Mouse (Mus musculus) midbrain, embryonic 11.5 days (tissue): ENCODE results near the gene Corin. TPM values are rescaled to one million over a fixed set of nuclear protein-coding genes. Genes with fewer than 3 reads are reported as not detected.

Experiments used
- ATAC-seq: fragments of 200-750 bp; cut with Nextera tagmentation; 2 replicates; pipeline ENCODE4 v1.8.0; 2017; ENCODE audit warnings: moderate TSS enrichment, moderate library complexity; ENCODE audit not compliant: low FRiP score
- DNase-seq: peaks from one replicate; pipeline ENCODE4 v3.0.0; 2015; ENCODE audit warnings: low spot score; ENCODE audit errors: missing footprints
- H3K27ac ChIP-seq: fragments of 300-500 bp; sonication (generic); 2 replicates; pipeline ENCODE4 v1.5.1; 2014; ENCODE audit warnings: low read depth, low read length
- H3K27me3 ChIP-seq: fragments of 300-500 bp; sonication (generic); 2 replicates; pipeline ENCODE4 v1.6.1; 2014; ENCODE audit warnings: mild to moderate bottlenecking, low read length, moderate library complexity, mixed read lengths; ENCODE audit not compliant: control insufficient read depth, insufficient read depth
- H3K36me3 ChIP-seq: fragments of 300-500 bp; sonication (generic); 2 replicates; pipeline ENCODE4 v1.6.1; 2014; ENCODE audit warnings: mild to moderate bottlenecking, low read length, moderate library complexity, mixed read lengths; ENCODE audit not compliant: control insufficient read depth, insufficient read depth
- H3K4me1 ChIP-seq: fragments of 300-500 bp; sonication (generic); 2 replicates; pipeline ENCODE4 v1.6.1; 2014; ENCODE audit warnings: low read length; ENCODE audit not compliant: control insufficient read depth, insufficient read depth
- H3K4me2 ChIP-seq: fragments of 300-500 bp; sonication (generic); 2 replicates; pipeline ENCODE4 v1.6.1; 2014; ENCODE audit warnings: mild to moderate bottlenecking, moderate library complexity
- H3K4me3 ChIP-seq: fragments of 300-500 bp; sonication (generic); 2 replicates; pipeline ENCODE4 v1.5.1; 2014; ENCODE audit warnings: low read depth, low read length
- H3K9ac ChIP-seq: fragments of 300-500 bp; sonication (generic); 2 replicates; pipeline ENCODE4 v1.6.1; 2014; ENCODE audit warnings: low read length
- H3K9me3 ChIP-seq: fragments of 300-500 bp; sonication (generic); 2 replicates; pipeline ENCODE4 v1.6.1; 2016; ENCODE audit warnings: low read length; ENCODE audit not compliant: control insufficient read depth
- WGBS: fragments of 180-500 bp; shearing (Covaris S2); extraction: QIAGEN DNeasy Blood & Tissue Kit; methylation state at CpG from one replicate; pipeline ENCODE4 v1.1.7; 2014; 5-methylcytosine and 5-hydroxymethylcytosine counted together
- polyA plus RNA-seq: library from polyadenylated mRNA; unstranded; fragments of >200 nt; fragmentation: Nextera tagmentation; extraction: Ambion mirVana; gene quantifications from 2 replicates; pipeline ENCODE4 v1.2.1, GENCODE M21; 2014

Gene Corin
- 7.8 and 9.0 TPM in 2 replicates for polyA plus RNA-seq

GRCm38 (mm10) chr5:72503531-72504523, at the start of gene Corin:
TSS of gene Corin (minus strand) at chr5:72504473.
- Histone ChIP-seq H3K4me2 (peak within 1 kb of the TSS; percentile 53), H3K27ac (no peak within 1 kb of the TSS), H3K9ac (no peak within 1 kb of the TSS; the same call in 1 of the 2 replicates), H3K4me3 (peak within 1 kb of the TSS; percentile 36), H3K9me3 (no peaks in the 10 kb centered on the region), H3K27me3 (peaks cover 29% of the 10 kb centered on the region), H3K36me3 (no peaks in the 10 kb centered on the region), H3K4me1 (peaks cover 12% of the 10 kb centered on the region; the same call in 1 of the 2 replicates)
- 1% methylated on average over 64 of the region's 64 CpGs for WGBS
- peak; percentile 93 for DNase-seq
- ATAC-seq, result peak; percentile 68

GRCm38 (mm10) chr5:72551209-72551608, 46.9 kb upstream of the Corin start:
- H3K36me3 ChIP-seq, result no peaks in the 10 kb centered on the region; the same call in 1 of the 2 replicates
- DNase-seq (no peak), ATAC-seq (no peak)
- no peaks in the 10 kb centered on the region for H3K9me3 ChIP-seq
- no peak overlapping the region for H3K4me3 ChIP-seq
- 91% methylated on average over 3 of the region's 3 CpGs for WGBS
- H3K4me2 ChIP-seq, result no peak overlapping the region
- H3K27me3 ChIP-seq, result no peaks in the 10 kb centered on the region
- no peak overlapping the region for H3K27ac ChIP-seq
- H3K9ac ChIP-seq, result no peak overlapping the region
- no peaks in the 10 kb centered on the region for H3K4me1 ChIP-seq

GRCm38 (mm10) chr5:72528896-72529295, 24.6 kb upstream of the Corin start:
- ATAC-seq, result no peak
- WGBS, result 95% methylated on average over 3 of the region's 3 CpGs
- no peak overlapping the region for H3K4me3 ChIP-seq
- peak; percentile 68 for DNase-seq
- H3K9ac ChIP-seq, result no peak overlapping the region
- H3K27ac ChIP-seq, result no peak overlapping the region
- no peaks in the 10 kb centered on the region for H3K27me3 ChIP-seq
- H3K9me3 ChIP-seq, result no peaks in the 10 kb centered on the region
- no peaks in the 10 kb centered on the region for H3K4me1 ChIP-seq
- H3K4me2 ChIP-seq, result no peak overlapping the region
- peaks cover 13% of the 10 kb centered on the region for H3K36me3 ChIP-seq

GRCm38 (mm10) chr5:72513808-72514207, 9.5 kb upstream of the Corin start:
- Histone ChIP-seq H3K4me3 (no peak overlapping the region), H3K36me3 (0 out of 2 replicates have a peak, but pooled peaks cover 5% of the 10 kb centered on the region), H3K9me3 (no peaks in the 10 kb centered on the region), H3K4me2 (no peak overlapping the region), H3K27me3 (no peaks in the 10 kb centered on the region), H3K27ac (no peak overlapping the region), H3K9ac (no peak overlapping the region), H3K4me1 (no peaks in the 10 kb centered on the region)
- 86% methylated on average over 5 of the region's 5 CpGs for WGBS
- DNase-seq (peak; percentile 44), ATAC-seq (no peak)

GRCm38 (mm10) chr5:72505740-72506139, 1.5 kb upstream of the Corin start:
- Histone ChIP-seq H3K9me3 (no peaks in the 10 kb centered on the region), H3K27me3 (peaks cover 29% of the 10 kb centered on the region), H3K4me3 (no peak overlapping the region), H3K4me2 (no peak overlapping the region), H3K9ac (no peak overlapping the region), H3K4me1 (peaks cover 12% of the 10 kb centered on the region; the same call in 1 of the 2 replicates), H3K36me3 (no peaks in the 10 kb centered on the region), H3K27ac (no peak overlapping the region)
- 0 out of 2 replicates have a peak, but pooled peaks have one; percentile 16 for ATAC-seq
- WGBS, result 75% methylated on average over 5 of the region's 5 CpGs
- no peak for DNase-seq

- H3K27me3 ChIP-seq, result peaks cover 29% of the 10 kb centered on the region
- H3K4me2 ChIP-seq, result peak overlapping the region; percentile 53
- DNase-seq (peak; percentile 83), ATAC-seq (no peak)
- no peaks in the 10 kb centered on the region for H3K9me3 ChIP-seq
- H3K27ac ChIP-seq, result no peak overlapping the region
- H3K4me3 ChIP-seq, result no peak overlapping the region; the same call in 1 of the 2 replicates
- 73% methylated on average over 8 of the region's 8 CpGs for WGBS
- peaks cover 12% of the 10 kb centered on the region; the same call in 1 of the 2 replicates for H3K4me1 ChIP-seq
- no peak overlapping the region for H3K9ac ChIP-seq
- no peaks in the 10 kb centered on the region for H3K36me3 ChIP-seq
Observed at GRCm38 (mm10) chr5:72502778-72503177, 1.5 kb downstream of the Corin start.

- H3K4me3 ChIP-seq, result no peak overlapping the region
- H3K4me1 ChIP-seq, result peaks cover 12% of the 10 kb centered on the region; the same call in 1 of the 2 replicates
- H3K36me3 ChIP-seq, result no peaks in the 10 kb centered on the region
- ATAC-seq, result no peak
- 63% methylated on average over 3 of the region's 3 CpGs for WGBS
- H3K9ac ChIP-seq, result no peak overlapping the region
- no peak overlapping the region for H3K27ac ChIP-seq
- H3K4me2 ChIP-seq, result no peak overlapping the region
- DNase-seq, result no peak
- no peaks in the 10 kb centered on the region for H3K9me3 ChIP-seq
- peaks cover 29% of the 10 kb centered on the region for H3K27me3 ChIP-seq
Observed at GRCm38 (mm10) chr5:72501763-72502162, 2.5 kb downstream of the Corin start.

GRCm38 (mm10) chr5:72498271-72498670, 6.0 kb downstream of the Corin start:
- no peak for ATAC-seq
- Histone ChIP-seq H3K4me2 (no peak overlapping the region), H3K4me1 (peaks cover under 1% of the 10 kb centered on the region; the same call in 1 of the 2 replicates), H3K36me3 (no peaks in the 10 kb centered on the region), H3K9ac (no peak overlapping the region), H3K4me3 (no peak overlapping the region), H3K27me3 (peaks cover 12% of the 10 kb centered on the region), H3K9me3 (no peaks in the 10 kb centered on the region), H3K27ac (no peak overlapping the region)
- WGBS, result 77% methylated on average over 10 of the region's 10 CpGs
- DNase-seq, result no peak

GRCm38 (mm10) chr5:72496756-72497155, 7.5 kb downstream of the Corin start:
- no peaks in the 10 kb centered on the region for H3K27me3 ChIP-seq
- no peak overlapping the region for H3K4me3 ChIP-seq
- no peak overlapping the region for H3K9ac ChIP-seq
- H3K27ac ChIP-seq, result no peak overlapping the region
- no peak overlapping the region for H3K4me2 ChIP-seq
- H3K4me1 ChIP-seq, result no peaks in the 10 kb centered on the region
- H3K9me3 ChIP-seq, result no peaks in the 10 kb centered on the region
- DNase-seq (no peak), ATAC-seq (no peak)
- H3K36me3 ChIP-seq, result no peaks in the 10 kb centered on the region
- 89% methylated on average over 4 of the region's 4 CpGs for WGBS
